ENCODE assay signal across 7 mouse cellular contexts in the genomic region with DNA sequence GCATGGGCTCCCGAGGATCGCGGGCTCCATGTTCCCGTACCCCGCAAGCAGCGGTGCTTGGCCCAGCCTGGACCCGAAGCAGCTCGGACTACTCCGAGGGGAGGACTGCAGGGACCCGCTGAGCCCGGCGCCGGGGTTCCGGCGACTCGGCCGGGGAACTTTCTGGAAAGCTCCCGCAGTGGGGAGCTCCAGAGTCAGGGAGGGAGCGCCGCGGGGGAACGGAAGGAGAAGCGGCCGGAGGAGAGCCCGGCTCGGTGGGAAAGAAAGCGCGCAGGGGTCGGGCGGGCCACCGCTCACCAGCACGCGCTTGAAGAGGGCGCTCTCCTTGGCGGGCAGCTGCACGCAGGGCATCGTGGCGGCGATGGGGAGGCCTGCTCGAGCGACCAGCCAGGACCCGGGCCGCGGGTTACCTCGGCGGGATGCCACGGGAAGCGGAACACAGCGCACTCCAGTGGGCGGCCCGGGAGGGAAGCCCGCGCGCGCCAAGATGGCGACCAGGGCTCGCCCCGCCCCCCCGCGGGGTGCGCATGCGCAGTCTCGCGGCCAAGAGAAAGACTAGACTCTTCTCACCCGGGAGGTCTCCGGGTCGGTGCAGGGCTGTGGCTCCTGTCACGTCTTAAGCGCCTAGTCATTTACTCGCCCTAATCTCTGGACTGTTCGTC. TPM values are rescaled to one million over a fixed set of nuclear protein-coding genes. Genes with fewer than 3 reads are reported as not detected.
A peak's percentile ranks its signal among the peaks of the same experiment; 100 is the strongest.
DNase-seq lines count a peak whose midpoint lies in the region; ATAC-seq lines count a peak whose summit lies in the region.

Gene Naa16 (minus strand): TSS at position 514 of the 662 bp plus-strand sequence.

- peak within 1 kb of the TSS; percentile 97 for H3K9ac ChIP-seq in limb, embryonic 11.5 days (ENCODE audit: low read length)
- peak within 1 kb of the TSS; percentile 75 for H3K9ac ChIP-seq in midbrain, embryonic 14.5 days (replicated peaks; ENCODE audit: low read length)

- peak within 1 kb of the TSS; percentile 53 for H3K4me2 ChIP-seq in limb, embryonic 11.5 days (ENCODE audit: low read depth, severe bottlenecking)
- H3K4me2 ChIP-seq in midbrain, embryonic 14.5 days (ENCODE audit: low read length): peak within 1 kb of the TSS; percentile 78

- H3K27me3 ChIP-seq in embryonic facial prominence, embryonic 10.5 days (replicated peaks; ENCODE audit: low read depth, poor library complexity, severe bottlenecking): no peaks in the 10 kb centered on the region
- no peaks in the 10 kb centered on the region for H3K27me3 ChIP-seq in limb, embryonic 11.5 days (ENCODE audit: control insufficient read depth, insufficient read depth, low read length)
- H3K27me3 ChIP-seq in midbrain, embryonic 14.5 days (ENCODE audit: control insufficient read depth, insufficient read depth, low read length): no peaks in the 10 kb centered on the region

- peaks cover 12% of the 10 kb centered on the region for H3K4me1 ChIP-seq in embryonic facial prominence, embryonic 10.5 days
- peaks cover 2% of the 10 kb centered on the region; the same call in 1 of the 2 replicates for H3K4me1 ChIP-seq in limb, embryonic 11.5 days (ENCODE audit: control insufficient read depth, insufficient read depth, low read length)
- peaks cover 12% of the 10 kb centered on the region for H3K4me1 ChIP-seq in midbrain, embryonic 14.5 days (ENCODE audit: control insufficient read depth, insufficient read depth, low read length)

- peak; percentile 98 for DNase-seq in adrenal gland, postnatal 10 days
- DNase-seq in embryonic facial prominence, embryonic 10.5 days (ENCODE audit: low spot score): peak; percentile 98
- DNase-seq in heart, adult 11 months: peak; percentile 99
- peak; percentile 97 for DNase-seq in kidney, adult 18-20 months
- peak; percentile 98 for DNase-seq in limb, embryonic 11.5 days (ENCODE audit: low spot score)
- peak; percentile 99 for DNase-seq in midbrain, embryonic 14.5 days
- peak; percentile 87 to 97 for DNase-seq in spleen, adult 18-20 months

- no peaks in the 10 kb centered on the region for H3K9me3 ChIP-seq in embryonic facial prominence, embryonic 10.5 days
- H3K9me3 ChIP-seq in limb, embryonic 11.5 days (ENCODE audit: control insufficient read depth, low read length): no peaks in the 10 kb centered on the region
- no peaks in the 10 kb centered on the region for H3K9me3 ChIP-seq in midbrain, embryonic 14.5 days (ENCODE audit: control insufficient read depth, low read length)

- peaks cover 31% of the 10 kb centered on the region for H3K36me3 ChIP-seq in embryonic facial prominence, embryonic 10.5 days (replicated peaks)
- 0 out of 2 replicates have a peak, but pooled peaks cover 2% of the 10 kb centered on the region for H3K36me3 ChIP-seq in limb, embryonic 11.5 days (ENCODE audit: control insufficient read depth, insufficient read depth, low read length)
- H3K36me3 ChIP-seq in midbrain, embryonic 14.5 days (ENCODE audit: control insufficient read depth, insufficient read depth, low read length): no peaks in the 10 kb centered on the region

- under 1% methylated on average over 71 of the region's 71 CpGs for WGBS in embryonic facial prominence, embryonic 10.5 days
- WGBS in limb, embryonic 11.5 days: under 1% methylated on average over 65 of the region's 71 CpGs
- under 1% methylated on average over 71 of the region's 71 CpGs for WGBS in midbrain, embryonic 14.5 days

- ATAC-seq in limb, embryonic 11.5 days (ENCODE audit: insufficient number of reproducible peaks, low FRiP score, low TSS enrichment, low read depth): peak; percentile 97
- peak; percentile 97 for ATAC-seq in midbrain, embryonic 14.5 days (ENCODE audit: low FRiP score, low TSS enrichment)

- peak within 1 kb of the TSS; percentile 99 for H3K27ac ChIP-seq in embryonic facial prominence, embryonic 10.5 days (replicated peaks)
- H3K27ac ChIP-seq in limb, embryonic 11.5 days (replicated peaks; ENCODE audit: low read depth, low read length): peak within 1 kb of the TSS; percentile 98
- H3K27ac ChIP-seq in midbrain, embryonic 14.5 days (replicated peaks; ENCODE audit: low read depth, low read length): peak within 1 kb of the TSS; percentile 92

- peak within 1 kb of the TSS; percentile 90 for H3K4me3 ChIP-seq in embryonic facial prominence, embryonic 10.5 days
- H3K4me3 ChIP-seq in limb, embryonic 11.5 days (ENCODE audit: low read depth, low read length): peak within 1 kb of the TSS; percentile 87
- peak within 1 kb of the TSS; percentile 84 for H3K4me3 ChIP-seq in midbrain, embryonic 14.5 days (replicated peaks; ENCODE audit: low read depth, low read length)

RNA-seq across cellular contexts. Expression of gene Naa16, which starts in this region (rescaled TPM):
- total RNA-seq in adrenal gland, postnatal 10 days (2021): 10 to 100 TPM; 18.0 to 27.0 TPM
- polyA plus RNA-seq in embryonic facial prominence, embryonic 10.5 days (2016; fragmentation: Nextera tagmentation; extraction: Ambion mirVana): 46.8 and 50.6 TPM in 2 replicates
- polyA plus RNA-seq in limb, embryonic 11.5 days (2014; fragmentation: Nextera tagmentation; extraction: Ambion mirVana): 49.1 and 51.5 TPM in 2 replicates
- polyA plus RNA-seq in midbrain, embryonic 14.5 days (2014; fragmentation: Nextera tagmentation; extraction: Ambion mirVana): 18.4 and 25.2 TPM in 2 replicates

Comparison
In these comparisons a context has a peak if more than half of its experiments do, and no peak if none do; other contexts are left out.
1. Peak in every context shown above with its lines: DNase-seq, ATAC-seq, H3K4me3 ChIP-seq and H3K27ac ChIP-seq.